Mouse (Mus musculus): ENCODE results near the gene Stx6.

The Stx6 gene

GRCm38 (mm10) chr1:155233378-155233777 is 74.9 kb downstream of the Stx6 start:
- DNase-seq (ENCODE audit: low read depth, low spot score) = no peak

DNA sequence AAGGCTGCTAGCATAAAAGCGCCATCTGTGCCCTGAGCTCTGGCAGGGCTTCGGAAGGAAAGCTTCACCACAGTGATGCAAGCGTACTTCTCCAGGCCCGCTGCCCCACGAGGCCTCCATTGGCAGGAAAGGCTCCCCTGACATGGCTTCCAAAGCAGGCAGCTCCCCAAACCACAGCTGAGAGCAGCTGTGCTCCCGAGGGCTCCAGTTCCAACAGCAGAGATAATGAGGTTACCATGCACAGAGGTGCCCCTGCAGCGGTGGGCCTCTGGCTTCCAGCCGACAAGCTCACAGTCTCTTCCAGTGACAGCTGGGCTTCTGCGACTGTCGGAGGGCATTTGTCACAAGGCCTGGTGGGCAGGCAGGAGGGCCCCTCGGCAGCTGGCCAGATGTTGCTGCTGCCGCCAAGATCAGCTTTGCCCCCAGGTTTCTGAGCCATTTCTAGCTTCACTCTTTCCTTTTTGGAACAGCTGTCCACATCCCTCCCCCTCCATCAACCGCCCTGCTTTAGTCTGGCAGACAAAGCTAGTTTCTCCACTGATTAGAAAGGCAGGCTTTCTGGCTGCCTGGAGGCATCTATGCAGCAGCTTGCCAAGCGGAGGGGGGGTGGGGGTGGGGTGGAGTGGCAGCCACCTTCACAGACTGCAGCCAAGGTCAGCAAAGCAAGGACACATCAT is 75.6 kb downstream of the Stx6 start:
- DNase-seq (ENCODE audit: low read depth, low spot score) = no peak

- DNase-seq (ENCODE audit: low read depth, low spot score) = no peak
Observed at GRCm38 (mm10) chr1:155235641-155236040, 77.1 kb downstream of the Stx6 start.

DNA sequence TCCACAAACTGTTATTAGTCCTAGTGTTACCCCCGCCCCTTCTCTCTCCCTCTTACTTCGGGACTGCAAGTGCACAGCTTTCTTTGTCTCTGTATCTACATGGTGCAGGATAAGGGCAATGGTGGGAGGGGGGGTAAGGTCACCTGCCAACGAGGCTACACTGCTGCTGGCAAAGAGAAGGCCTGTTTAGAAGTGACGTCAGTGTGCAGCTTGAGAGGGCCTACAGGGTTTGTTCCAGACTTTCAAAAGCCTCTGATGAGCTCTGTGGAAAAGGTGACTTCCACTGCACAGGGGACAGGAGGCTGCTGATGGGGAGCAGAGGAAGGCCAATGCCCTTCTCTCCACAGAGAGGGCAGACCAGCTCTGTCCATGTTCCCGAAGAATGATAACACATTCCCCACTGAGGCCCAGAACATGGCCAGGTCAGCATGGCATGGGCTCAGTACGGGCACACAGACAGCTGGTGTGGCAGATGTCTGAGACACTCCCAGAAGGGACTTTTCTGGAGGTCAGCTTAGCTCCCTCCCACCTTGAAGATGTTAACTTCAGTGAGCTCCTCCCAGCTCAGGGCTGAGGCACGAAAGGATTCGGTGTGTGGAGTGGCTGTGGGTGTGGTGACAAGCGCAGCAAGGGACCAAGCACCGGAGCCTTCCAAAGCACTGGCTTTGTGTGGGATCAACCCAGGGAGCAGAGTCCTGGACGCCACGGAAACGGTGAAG is 78.0 kb downstream of the Stx6 start:
- DNase-seq (ENCODE audit: low read depth, low spot score) = no peak

- DNase-seq (ENCODE audit: low read depth, low spot score) = no peak
Observed at GRCm38 (mm10) chr1:155237390-155237789, 78.9 kb downstream of the Stx6 start.

GRCm38 (mm10) chr1:155238126-155238525 is 79.6 kb downstream of the Stx6 start:
- DNase-seq (ENCODE audit: low read depth, low spot score) = no peak

DNA sequence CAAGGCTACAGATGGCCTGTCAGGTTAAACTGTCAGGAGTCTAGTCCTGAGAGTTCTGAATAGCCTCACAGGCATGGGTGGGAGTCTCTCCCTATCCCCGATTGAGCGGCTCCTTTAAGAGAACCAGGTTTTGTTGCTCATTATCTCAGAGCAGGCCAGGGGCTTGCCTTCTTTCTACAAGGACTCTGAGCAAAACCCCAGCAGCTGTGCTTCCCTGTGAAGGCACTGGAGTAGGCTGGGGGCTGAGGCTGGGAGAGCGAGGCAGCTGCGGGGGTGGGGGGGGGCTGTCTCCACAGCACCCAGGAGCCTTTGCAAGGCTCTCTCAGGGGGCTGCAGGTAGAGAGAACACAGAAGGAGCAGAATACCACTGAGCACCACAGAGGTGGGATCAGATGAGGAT is 80.7 kb downstream of the Stx6 start:
- DNase-seq (ENCODE audit: low read depth, low spot score) = no peak

GRCm38 (mm10) chr1:155239962-155240717 is 81.6 kb downstream of the Stx6 start:
- DNase-seq (ENCODE audit: low read depth, low spot score) = no peak

DNA sequence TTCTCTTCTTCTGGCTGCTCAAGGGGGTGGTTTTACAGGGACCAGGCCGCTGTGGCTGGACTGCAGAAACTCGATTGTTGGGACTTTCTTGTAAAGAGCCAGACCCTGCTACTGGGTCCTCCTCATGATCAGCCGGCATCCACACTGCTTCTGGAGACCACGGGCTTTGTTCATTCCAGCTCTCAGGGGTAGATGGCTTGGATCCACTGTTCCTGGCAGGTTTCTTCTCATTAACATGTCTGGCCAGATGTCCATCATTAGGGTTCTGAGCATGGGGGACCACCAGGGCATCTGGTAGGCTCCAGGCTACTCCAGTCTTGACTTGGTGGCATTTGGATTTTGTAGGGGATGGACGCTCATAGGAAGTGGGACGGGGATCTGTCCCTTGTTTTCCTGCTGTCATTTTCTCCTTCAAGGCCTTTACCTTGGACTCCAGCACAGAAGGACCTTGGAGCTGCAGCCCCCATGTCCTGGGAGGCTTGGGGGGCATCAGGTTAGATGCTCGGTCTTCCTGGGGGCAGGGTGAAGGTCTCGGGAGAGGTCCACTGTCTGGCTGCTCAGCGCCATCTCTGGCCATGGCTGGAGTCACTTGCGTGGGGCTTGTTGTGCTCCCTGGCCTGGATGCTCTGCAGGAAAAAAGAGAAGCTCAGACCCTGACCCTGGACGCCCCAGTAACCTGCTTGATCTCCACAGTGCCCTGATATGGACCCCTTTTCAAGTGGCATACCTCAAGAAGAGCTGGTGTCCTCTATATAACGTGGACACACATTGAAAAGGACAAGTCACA is 83.4 kb downstream of the Stx6 start:
- no peak for DNase-seq (ENCODE audit: low read depth, low spot score)

GRCm38 (mm10) chr1:155242488-155242745 is 83.9 kb downstream of the Stx6 start:
- no peak for DNase-seq (ENCODE audit: low read depth, low spot score)

DNA sequence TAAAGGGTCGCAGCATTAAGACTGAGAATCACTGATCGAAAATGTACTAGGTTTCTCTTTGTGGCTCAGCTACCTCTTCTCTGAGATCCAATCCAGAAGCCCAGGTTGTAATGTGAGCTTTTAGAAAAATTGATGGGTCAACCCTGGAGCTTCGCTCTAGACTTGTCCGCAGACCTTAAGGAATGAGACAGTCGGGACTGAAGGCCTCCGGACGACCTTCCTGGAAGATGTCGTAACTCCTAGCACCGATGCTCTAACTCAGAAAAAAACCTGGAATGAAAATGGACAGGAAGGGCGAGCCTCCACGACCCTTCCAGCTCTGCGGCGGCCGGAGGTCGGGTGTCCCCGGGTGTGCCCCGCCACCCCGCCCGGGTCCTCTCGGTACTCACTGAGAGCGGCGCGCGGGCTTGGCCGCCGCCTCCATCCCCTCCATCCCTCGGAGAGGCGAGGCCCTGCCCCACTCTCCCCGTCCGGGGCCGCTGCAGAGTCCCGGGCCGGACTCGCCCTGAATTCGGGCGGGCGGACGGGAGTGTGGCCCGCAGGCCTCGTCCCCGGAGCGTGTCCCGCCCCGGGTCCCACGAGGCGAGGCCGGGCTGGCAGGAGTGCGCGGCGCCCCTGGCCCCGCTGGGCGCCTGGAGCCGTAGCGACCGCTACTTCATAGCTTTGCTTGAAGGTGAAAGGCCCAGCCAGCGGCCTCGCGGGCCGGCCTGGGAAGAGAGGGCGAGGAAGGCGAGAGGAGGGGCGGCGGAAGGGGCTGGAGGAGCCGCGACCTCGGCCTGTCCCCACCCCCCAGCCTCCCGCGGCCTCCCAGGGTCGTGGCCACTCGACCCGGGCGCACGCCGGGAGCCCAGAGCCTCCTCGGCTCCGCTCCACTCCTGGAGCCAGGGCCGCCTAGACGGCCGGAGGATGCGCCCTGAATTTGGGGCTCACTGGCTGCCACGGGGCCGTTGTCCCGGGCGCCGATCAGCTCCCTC is 85.6 kb downstream of the Stx6 start, which contains the start of gene BC034090:
Gene BC034090 (minus strand): TSS at position 648 of the 974 bp plus-strand sequence.
- DNase-seq (ENCODE audit: low read depth, low spot score) = peak; percentile 39

DNA sequence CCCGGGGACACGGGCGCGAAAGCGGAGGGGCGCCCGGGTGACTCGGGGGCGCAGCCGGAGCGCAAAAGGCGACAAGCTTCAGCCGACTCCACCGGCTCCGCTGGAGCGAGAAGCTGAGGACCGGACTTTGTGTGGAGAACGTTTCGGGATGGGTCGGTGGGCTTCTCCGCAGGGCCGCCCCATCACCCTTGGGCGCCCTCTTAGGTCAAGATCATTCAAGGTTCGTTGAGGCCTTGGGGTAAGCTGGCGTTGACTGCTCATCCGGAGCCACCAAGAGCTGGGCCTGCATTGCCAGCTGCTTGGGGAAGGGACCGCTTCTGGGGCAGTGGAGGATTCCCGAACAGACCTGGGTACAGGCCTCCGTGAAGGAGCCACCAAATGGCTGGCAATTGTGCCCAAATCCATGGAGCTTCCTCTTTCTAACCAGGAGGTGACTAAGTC is 86.3 kb downstream of the Stx6 start:
- peak; percentile 38 for DNase-seq (ENCODE audit: low read depth, low spot score)

DNA sequence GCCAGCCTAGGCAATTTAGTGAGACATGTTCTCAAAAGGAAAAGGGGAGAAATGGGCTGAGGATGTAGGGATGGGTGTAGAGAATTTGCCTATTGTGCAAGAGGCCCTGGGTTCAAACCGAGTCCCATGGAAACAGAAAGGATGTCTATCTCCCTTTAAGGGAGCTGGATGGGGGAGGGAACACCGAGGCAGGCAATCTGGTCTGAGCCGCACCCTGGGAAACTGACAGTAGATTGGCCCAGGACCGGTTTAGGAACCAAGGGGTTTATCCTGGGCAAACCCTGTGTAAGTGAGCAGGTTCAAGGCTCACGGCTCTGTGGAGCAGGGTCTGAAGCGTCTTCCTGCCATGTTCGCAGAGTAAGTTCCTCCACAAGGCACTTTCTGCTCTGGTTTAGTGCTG is 87.0 kb downstream of the Stx6 start:
- peak; percentile 41 for DNase-seq (ENCODE audit: low read depth, low spot score)

DNA sequence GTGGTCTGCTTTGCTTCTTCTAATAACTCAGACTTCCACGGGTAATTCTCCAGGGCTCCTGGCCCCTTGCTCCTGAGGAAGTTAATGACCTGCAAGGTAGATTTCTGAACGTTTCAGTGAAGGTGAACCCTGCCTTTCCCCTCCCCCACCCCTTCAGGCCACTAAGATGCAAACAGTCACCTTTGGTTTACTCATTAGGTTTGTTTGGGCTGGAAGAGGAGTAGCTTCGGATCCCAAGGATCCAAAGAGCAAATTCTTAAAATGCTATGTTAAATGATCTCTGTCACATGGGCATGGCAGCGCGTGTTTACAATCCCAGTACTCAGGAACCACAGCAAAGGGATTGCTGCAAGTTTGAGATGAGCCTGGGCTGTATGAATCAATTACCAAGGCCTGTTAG is 88.9 kb downstream of the Stx6 start:
- DNase-seq (ENCODE audit: low read depth, low spot score) = no peak

GRCm38 (mm10) chr1:155248041-155248440 is 89.5 kb downstream of the Stx6 start:
- peak; percentile 47 for DNase-seq (ENCODE audit: low read depth, low spot score)

- no peak for DNase-seq (ENCODE audit: low read depth, low spot score)
Observed at GRCm38 (mm10) chr1:155249896-155250295, 91.4 kb downstream of the Stx6 start.

DNA sequence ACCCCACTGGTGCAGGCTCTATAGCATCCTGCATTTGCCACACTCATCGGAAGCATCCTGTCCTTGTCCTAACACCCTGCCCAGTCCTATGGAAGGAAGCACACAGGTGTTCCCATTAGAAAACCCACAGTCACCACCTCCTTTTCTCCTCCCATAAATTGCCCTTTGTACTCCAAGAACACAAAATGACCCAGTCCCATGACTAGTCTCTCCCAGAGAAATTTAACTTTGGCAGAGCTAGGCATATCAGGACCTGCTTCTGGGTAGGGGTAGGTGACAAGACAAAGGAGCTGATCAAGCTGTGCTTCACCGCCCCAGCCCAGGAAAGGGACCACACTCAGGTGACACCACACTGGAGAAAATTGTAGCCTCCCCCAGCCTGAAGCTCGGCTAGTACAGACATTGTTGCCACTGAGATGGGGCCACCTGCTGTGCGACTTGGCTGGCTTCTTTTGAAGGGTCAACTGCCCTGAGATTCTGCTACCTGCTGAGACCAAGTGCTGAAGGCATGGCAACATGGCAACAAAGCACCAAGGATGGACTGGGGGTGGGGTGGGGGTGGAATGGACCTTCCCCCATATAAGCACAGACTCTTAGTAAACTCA is 92.1 kb downstream of the Stx6 start:
- peak; percentile 89 for DNase-seq (ENCODE audit: low read depth, low spot score)

DNA sequence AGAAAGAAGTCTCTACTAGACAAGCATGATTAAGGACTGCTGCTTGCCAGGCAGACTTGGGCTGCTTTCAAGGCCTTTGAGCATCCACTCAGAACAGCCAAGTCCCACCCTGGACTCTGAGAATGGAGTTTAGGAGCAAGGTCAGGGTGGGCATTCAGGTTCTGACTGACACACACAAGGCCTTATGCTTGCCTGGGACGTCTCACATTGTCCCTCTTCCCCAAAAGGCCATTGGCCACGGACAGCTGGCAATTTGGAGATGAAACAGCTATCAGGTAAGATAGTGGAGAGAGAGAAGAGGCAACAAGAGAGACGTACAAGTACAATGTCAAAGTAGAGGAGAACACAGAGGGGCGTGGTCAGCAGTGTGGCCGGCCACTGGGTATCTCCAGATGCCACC is 93.1 kb downstream of the Stx6 start:
- no peak for DNase-seq (ENCODE audit: low read depth, low spot score)

DNA sequence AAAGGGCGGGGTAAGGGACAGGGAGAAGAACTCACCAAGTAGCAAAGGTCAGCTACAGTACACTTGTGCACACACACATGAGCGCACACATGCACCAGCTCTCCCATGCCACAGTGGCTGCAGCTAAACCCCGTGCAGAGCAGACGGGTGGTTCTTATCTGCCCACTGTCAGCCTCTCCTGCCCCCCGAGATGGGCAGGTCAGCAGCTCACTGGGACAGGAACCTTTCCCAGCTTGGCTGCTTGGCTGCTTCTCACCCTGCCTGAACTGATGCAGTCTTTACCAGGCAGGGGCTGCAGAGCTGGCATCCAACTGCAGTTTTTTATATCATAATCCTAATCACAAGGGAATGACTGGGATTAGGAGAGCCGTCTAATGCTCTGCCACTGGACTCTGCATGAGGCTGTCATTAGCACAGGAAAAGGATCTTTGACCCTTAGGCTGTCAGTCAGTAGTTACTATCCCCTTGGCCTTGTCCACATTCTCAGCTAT is 94.2 kb downstream of the Stx6 start:
- no peak for DNase-seq (ENCODE audit: low read depth, low spot score)

DNA sequence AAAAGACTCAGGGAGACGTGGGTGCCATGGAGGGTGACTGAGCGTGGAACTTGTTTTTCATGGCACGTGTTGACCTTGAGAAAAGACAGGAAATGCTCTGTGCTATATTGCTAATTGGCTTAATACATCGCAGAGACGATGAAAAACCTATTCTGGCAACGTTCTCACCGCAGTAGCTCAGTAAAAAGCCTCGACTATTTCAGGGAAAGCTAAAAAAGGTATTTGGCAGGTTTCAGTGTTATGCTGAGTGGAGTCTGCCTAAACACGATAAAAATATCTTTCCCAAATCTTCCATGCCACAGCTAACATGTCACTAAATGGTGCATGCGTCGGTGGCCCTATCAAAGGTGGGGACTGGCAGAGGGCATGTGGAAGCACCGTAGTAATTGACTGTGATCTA is 94.6 kb downstream of the Stx6 start:
- no peak for DNase-seq (ENCODE audit: low read depth, low spot score)

Data from ES-CJ7 (cell line).